Mouse (Mus musculus) embryonic facial prominence, embryonic 11.5 days (tissue): ENCODE data around the gene Cib3. TPM values are rescaled to one million over a fixed set of nuclear protein-coding genes. Genes with fewer than 3 reads are reported as not detected.
A peak's percentile ranks its signal among the peaks of the same experiment; 100 is the strongest.

Source experiments
- ATAC-seq: fragments of 200-750 bp; cut with Nextera tagmentation; replicated peaks from 2 replicates; pipeline ENCODE4 v1.8.0; 2017; ENCODE audit warnings: low read depth; ENCODE audit not compliant: insufficient number of reproducible peaks, low FRiP score, low TSS enrichment
- DNase-seq: peaks from one replicate; pipeline ENCODE4 v3.0.0-alpha.2; 2015; ENCODE audit warnings: low spot score
- H3K27ac ChIP-seq: fragments of 300-500 bp; sonication (generic); replicated peaks from 2 replicates; pipeline ENCODE4 v1.5.1; 2014; ENCODE audit warnings: mild to moderate bottlenecking, low read depth, low read length, control low read depth
- H3K27me3 ChIP-seq: fragments of 300-500 bp; sonication (generic); 2 replicates; pipeline ENCODE4 v1.6.1; 2014; ENCODE audit warnings: mild to moderate bottlenecking, low read length, moderate library complexity, mixed read lengths; ENCODE audit not compliant: control insufficient read depth, insufficient read depth
- H3K36me3 ChIP-seq: fragments of 300-500 bp; sonication (generic); replicated peaks from 2 replicates; pipeline ENCODE4 v1.6.1; 2014; ENCODE audit warnings: low read depth, mild to moderate bottlenecking, low read length, moderate library complexity, mixed read lengths; ENCODE audit not compliant: control insufficient read depth, insufficient read depth
- H3K4me1 ChIP-seq: fragments of 300-500 bp; sonication (generic); 2 replicates; pipeline ENCODE4 v1.6.1; 2014; ENCODE audit warnings: low read length, mixed read lengths; ENCODE audit not compliant: control insufficient read depth, insufficient read depth
- H3K4me2 ChIP-seq: fragments of 300-500 bp; sonication (generic); 2 replicates; pipeline ENCODE4 v1.6.1; 2014; ENCODE audit warnings: low read depth, mild to moderate bottlenecking, control low read depth, low read length, moderate library complexity
- H3K4me3 ChIP-seq: fragments of 300-500 bp; sonication (generic); 2 replicates; pipeline ENCODE4 v1.5.1; 2014; ENCODE audit warnings: low read depth, low read length, control low read depth
- H3K9ac ChIP-seq: fragments of 300-500 bp; sonication (generic); replicated peaks from 2 replicates; pipeline ENCODE4 v1.6.1; 2014; ENCODE audit warnings: mild to moderate bottlenecking, control low read depth, low read length
- H3K9me3 ChIP-seq: fragments of 300-500 bp; sonication (generic); replicated peaks from 2 replicates; pipeline ENCODE4 v1.6.1; 2016; ENCODE audit warnings: mild to moderate bottlenecking, low read length, inconsistent platforms, mixed read lengths; ENCODE audit not compliant: control insufficient read depth
- WGBS: fragments of 180-500 bp; shearing (Covaris S2); extraction: QIAGEN DNeasy Blood & Tissue Kit; methylation state at CpG from one replicate; pipeline ENCODE4 v1.1.7; 2014; 5-methylcytosine and 5-hydroxymethylcytosine counted together
- polyA plus RNA-seq: library from polyadenylated mRNA; unstranded; fragments of >200 nt; fragmentation: Nextera tagmentation; extraction: Ambion mirVana; gene quantifications from 2 replicates; pipeline ENCODE4 v1.2.1, GENCODE M21; 2014

The Cib3 gene
- polyA plus RNA-seq, 1 experiment from 2014 or later: not detected

DNA sequence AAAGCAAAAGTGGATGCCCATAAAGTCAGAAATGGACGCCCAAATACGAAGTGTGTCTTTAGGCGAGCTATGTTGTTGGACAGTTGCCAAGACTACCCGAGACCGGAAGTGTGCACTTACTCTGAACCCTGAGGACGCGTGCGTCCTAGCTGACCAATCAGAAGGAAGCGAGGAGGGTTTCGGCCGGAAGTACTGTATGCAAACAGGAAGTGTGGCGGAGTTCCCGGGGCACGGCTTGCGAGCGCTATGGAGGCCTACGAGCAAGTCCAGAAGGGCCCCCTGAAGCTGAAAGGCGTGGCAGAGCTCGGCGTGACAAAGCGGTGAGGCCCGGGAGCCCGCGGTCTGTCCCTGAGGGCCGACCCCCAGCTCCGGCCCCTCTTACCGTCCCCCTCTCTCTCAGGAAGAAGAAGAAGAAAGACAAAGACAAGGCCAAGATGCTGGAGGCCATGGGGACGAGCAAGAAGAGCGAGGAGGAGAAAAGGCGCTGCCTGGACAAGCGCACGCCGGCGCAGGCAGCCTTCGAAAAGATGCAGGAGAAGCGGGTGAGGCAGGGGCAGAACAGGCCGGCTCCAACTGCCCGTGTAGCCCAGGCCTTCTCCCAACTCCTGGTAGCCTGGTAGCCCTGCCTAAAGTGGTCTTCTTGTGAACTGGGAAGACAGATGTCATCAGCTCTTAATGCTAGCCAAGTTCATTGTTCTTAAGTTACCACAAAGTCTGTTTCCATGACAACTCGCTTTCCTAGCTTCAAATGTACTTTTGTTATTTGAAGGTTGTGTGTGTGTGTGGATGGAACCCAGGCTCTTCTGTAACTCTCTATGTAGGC is 7.1 kb upstream of the Cib3 start, which contains the start of gene Fam32a:
TSS of gene Fam32a (plus strand) at position 190 of the 823 bp plus-strand sequence.
- DNase-seq (peak; percentile 99), ATAC-seq (peak; percentile 97)
- Histone ChIP-seq H3K4me2 (peak within 1 kb of the TSS; percentile 80), H3K27me3 (no peaks in the 10 kb centered on the region), H3K4me3 (peak within 1 kb of the TSS; percentile 89), H3K36me3 (peaks cover 7% of the 10 kb centered on the region), H3K9ac (peak within 1 kb of the TSS; percentile 84), H3K27ac (peak within 1 kb of the TSS; percentile 65), H3K4me1 (no peaks in the 10 kb centered on the region), H3K9me3 (no peaks in the 10 kb centered on the region)
- WGBS: 15% methylated on average over 39 of the region's 39 CpGs

DNA sequence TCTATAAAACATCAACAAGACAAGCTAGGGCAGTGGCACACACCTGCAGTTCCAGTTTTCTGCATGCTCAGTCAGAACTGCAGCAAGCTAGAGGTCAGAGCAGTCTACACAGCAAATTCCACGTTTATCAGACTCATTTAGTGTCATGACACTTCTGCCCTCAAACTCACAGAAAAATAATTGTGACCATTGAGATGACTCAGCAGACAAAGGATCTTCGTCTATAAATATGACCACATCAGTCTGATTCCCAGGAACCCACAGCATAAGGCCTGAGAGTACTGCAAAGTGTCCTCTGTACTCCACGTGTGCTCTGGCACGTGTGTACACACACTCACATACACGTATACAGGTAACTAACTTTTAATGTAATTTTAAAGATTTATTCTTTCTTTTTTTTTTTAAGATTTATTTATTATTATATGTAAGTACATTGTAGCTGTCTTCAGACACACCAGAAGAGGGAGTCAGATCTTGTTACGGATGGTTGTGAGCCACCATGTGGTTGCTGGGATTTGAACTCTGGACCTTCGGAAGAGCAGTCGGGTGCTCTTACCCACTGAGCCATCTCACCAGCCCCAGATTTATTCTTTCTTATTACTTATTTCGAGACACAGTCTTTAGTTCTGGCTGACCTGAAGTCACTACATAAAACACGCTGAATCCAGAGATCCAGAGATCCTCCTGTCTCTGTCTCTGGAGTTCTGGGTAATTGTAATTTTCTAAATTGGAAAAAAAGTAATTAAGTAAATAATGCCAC is 6.3 kb upstream of the Cib3 start:
- peaks cover 7% of the 10 kb centered on the region for H3K36me3 ChIP-seq
- H3K4me3 ChIP-seq: 0 out of 2 replicates have a peak overlapping the region, but pooled peaks have one; percentile 89
- no peaks in the 10 kb centered on the region for H3K4me1 ChIP-seq
- no peak for DNase-seq
- no peak overlapping the region for H3K9ac ChIP-seq
- no peaks in the 10 kb centered on the region for H3K9me3 ChIP-seq
- no peaks in the 10 kb centered on the region for H3K27me3 ChIP-seq
- H3K4me2 ChIP-seq: peak overlapping the region; percentile 33; the same call in 1 of the 2 replicates
- WGBS: 82% methylated on average over 9 of the region's 10 CpGs
- no peak for ATAC-seq
- H3K27ac ChIP-seq: no peak overlapping the region

DNA sequence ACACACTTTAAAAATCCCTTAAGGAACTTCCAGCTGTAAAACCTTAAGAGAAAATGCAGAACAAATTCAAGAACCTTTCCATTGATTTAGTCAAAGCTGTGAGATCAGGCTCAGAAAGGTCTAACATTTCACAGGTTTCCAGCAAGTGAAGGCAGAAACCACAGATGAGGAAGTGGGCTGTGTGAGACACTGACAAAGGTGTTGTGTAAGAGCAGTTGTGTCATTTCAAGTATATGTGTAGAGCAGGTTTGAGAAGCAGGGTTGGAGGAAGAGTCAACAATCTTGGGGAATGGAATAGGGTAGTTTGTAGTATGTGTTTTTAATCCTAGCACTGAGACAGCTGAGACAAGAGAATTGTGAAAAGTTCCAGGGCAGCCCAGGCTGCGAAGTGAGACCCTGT is 3.2 kb upstream of the Cib3 start:
- Histone ChIP-seq H3K27me3 (no peaks in the 10 kb centered on the region), H3K9me3 (no peaks in the 10 kb centered on the region), H3K4me1 (no peaks in the 10 kb centered on the region), H3K4me2 (no peak overlapping the region), H3K4me3 (no peak overlapping the region), H3K27ac (no peak overlapping the region), H3K9ac (no peak overlapping the region), H3K36me3 (no peaks in the 10 kb centered on the region)
- ATAC-seq: no peak
- 43% methylated on average over 1 of the region's 1 CpGs for WGBS
- no peak for DNase-seq

DNA sequence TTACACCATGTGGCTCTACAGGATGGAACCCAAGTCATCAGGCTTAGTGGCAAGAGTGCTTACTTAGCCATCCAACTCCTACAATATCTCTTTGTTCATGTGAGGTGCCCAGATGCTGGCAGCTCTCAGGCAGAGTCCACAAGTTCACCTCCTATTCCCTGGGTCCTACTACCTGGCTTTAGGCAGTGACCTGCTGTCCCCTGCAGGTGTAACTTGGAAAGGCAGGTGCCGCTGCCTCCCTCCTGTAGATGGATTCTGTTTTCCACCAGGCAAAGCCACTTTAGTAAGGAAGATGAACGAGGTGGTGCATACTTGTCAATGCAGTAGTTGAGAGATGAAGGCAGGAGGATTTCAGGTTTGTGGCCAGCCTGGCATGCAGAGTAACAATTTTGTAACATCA is 2.4 kb upstream of the Cib3 start:
- Histone ChIP-seq H3K9ac (no peak overlapping the region), H3K4me3 (no peak overlapping the region), H3K27ac (no peak overlapping the region), H3K36me3 (no peaks in the 10 kb centered on the region), H3K9me3 (no peaks in the 10 kb centered on the region), H3K4me2 (no peak overlapping the region), H3K27me3 (no peaks in the 10 kb centered on the region), H3K4me1 (no peaks in the 10 kb centered on the region)
- ATAC-seq (no peak), DNase-seq (no peak)
- 40% methylated on average over 2 of the region's 2 CpGs for WGBS

DNA sequence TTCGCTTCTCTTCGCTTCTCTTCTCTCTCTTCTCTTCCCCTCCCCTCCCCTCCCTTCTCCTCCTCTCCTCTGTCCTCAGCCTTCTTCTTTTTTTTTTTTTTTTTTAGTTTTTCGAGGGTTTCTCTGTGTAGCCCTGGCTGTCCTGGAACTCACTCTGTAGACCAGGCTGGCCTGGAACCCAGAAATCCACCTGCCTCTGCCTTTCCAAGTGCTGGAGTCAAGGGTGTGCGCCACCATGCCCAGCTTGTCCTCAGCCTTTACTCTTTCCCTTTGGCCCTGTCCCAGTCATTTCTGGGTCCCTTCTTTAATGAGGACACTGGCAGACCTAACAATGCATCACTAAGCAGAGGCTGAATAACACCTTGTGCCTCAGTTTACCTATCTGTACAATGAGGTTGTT is 899 bp upstream of the Cib3 start, which contains the start of gene Gm11034:
TSS of gene Gm11034 (minus strand) at position 101 of the 400 bp plus-strand sequence.
- ATAC-seq (no peak), DNase-seq (no peak)
- Histone ChIP-seq H3K36me3 (no peaks in the 10 kb centered on the region), H3K4me1 (no peaks in the 10 kb centered on the region), H3K4me2 (no peak within 1 kb of the TSS), H3K9ac (no peak within 1 kb of the TSS), H3K9me3 (no peaks in the 10 kb centered on the region), H3K4me3 (no peak within 1 kb of the TSS), H3K27ac (no peak within 1 kb of the TSS), H3K27me3 (no peaks in the 10 kb centered on the region)
- WGBS: 75% methylated on average over 4 of the region's 4 CpGs

DNA sequence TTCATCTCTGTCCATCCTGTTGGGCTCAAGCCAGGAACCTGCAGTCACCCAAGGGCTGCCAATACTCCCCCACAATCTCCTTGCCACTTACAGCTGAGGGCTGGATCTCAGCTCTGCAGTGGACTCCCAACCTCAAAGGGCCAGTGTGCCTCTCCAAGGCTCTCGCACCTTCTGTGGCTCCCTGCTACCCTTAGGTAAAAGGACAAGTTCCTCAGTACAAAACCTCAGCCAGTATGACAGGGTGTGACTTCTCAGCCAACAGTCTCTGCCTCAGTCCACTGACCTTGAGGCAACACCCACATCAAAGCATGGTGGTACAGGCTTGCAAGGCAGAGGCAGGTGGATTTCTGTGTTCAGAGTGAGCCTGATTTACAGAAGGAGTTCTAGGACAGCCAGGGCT is 791 bp downstream of the Cib3 start:
- H3K36me3 ChIP-seq: no peaks in the 10 kb centered on the region
- H3K4me3 ChIP-seq: no peak overlapping the region
- no peak overlapping the region for H3K27ac ChIP-seq
- no peaks in the 10 kb centered on the region for H3K27me3 ChIP-seq
- DNase-seq (no peak), ATAC-seq (no peak)
- 79% methylated on average over 1 of the region's 1 CpGs for WGBS
- no peaks in the 10 kb centered on the region for H3K4me1 ChIP-seq
- no peaks in the 10 kb centered on the region for H3K9me3 ChIP-seq
- no peak overlapping the region for H3K9ac ChIP-seq
- H3K4me2 ChIP-seq: no peak overlapping the region

DNA sequence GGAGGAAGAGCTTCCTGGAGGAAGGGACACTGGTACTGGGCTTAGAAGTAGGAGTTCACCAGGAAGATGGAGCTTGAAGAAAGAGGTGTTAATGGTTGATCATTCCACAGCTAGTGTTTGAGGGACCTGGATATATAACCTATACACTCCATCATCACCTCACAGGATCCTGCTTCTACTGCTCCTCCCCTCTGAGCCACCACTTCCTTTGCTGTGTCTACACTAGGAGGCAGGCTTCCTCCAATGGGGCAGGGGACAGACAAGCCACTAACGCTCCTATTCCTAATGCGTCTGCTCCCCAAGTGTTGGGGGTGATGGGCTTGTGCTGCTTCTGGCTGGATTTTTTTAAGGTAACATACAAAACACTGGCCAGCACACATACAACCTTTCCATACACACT is 1.9 kb downstream of the Cib3 start:
- WGBS: 71% methylated on average over 2 of the region's 2 CpGs
- no peak overlapping the region for H3K27ac ChIP-seq
- H3K4me2 ChIP-seq: no peak overlapping the region
- H3K4me3 ChIP-seq: no peak overlapping the region
- no peaks in the 10 kb centered on the region for H3K27me3 ChIP-seq
- no peaks in the 10 kb centered on the region for H3K36me3 ChIP-seq
- no peaks in the 10 kb centered on the region for H3K9me3 ChIP-seq
- DNase-seq: no peak
- no peaks in the 10 kb centered on the region for H3K4me1 ChIP-seq
- no peak for ATAC-seq
- H3K9ac ChIP-seq: no peak overlapping the region

DNA sequence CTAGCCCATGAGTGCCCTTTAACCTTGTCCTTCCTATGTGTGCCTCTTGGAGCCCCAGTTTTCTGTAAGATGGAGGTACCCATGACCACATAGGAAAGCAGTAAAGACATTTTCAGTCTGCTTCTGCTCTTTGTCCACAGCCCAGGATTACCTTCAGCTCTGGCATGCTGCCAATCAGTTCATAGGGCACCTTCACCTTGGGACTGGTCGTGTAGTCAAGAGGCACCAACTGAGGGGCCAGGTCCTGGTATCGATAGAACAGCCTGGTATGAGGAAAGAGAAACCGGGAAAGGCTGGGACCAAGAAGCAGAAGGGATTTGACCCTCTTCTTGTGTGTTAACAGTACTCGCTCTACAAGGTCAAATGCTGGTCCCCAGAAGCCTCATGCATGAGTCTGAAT is 2.4 kb downstream of the Cib3 start:
- no peaks in the 10 kb centered on the region for H3K9me3 ChIP-seq
- H3K4me2 ChIP-seq: no peak overlapping the region
- H3K4me3 ChIP-seq: no peak overlapping the region
- H3K9ac ChIP-seq: no peak overlapping the region
- no peak overlapping the region for H3K27ac ChIP-seq
- 74% methylated on average over 4 of the region's 4 CpGs for WGBS
- no peak for DNase-seq
- H3K36me3 ChIP-seq: no peaks in the 10 kb centered on the region
- no peak for ATAC-seq
- H3K27me3 ChIP-seq: no peaks in the 10 kb centered on the region
- no peaks in the 10 kb centered on the region for H3K4me1 ChIP-seq
